Mouse (Mus musculus) embryonic facial prominence, embryonic 12.5 days (tissue): ENCODE data around the gene Phb2. TPM values are rescaled to one million over a fixed set of nuclear protein-coding genes. Genes with fewer than 3 reads are reported as not detected.
"Not testable (repeated sequence)": the region's sequence is repeated elsewhere in the genome, so short reads cannot be mapped to it uniquely, and the experiment has no call there.

Experiments used
- ATAC-seq: fragments of 200-750 bp; cut with Nextera tagmentation; 2 replicates; pipeline ENCODE4 v1.8.0; 2017; ENCODE audit not compliant: insufficient number of reproducible peaks, insufficient read depth, low FRiP score, low TSS enrichment
- H3K27ac ChIP-seq: fragments of 300-500 bp; sonication (generic); 2 replicates; pipeline ENCODE4 v1.5.1; 2016; ENCODE audit warnings: mild to moderate bottlenecking
- H3K27me3 ChIP-seq: fragments of 300-500 bp; sonication (generic); 2 replicates; pipeline ENCODE4 v1.6.1; 2016; ENCODE audit warnings: mild to moderate bottlenecking, moderate library complexity
- H3K36me3 ChIP-seq: fragments of 300-500 bp; sonication (generic); 2 replicates; pipeline ENCODE4 v1.6.1; 2016; ENCODE audit warnings: mild to moderate bottlenecking
- H3K4me1 ChIP-seq: fragments of 300-500 bp; sonication (generic); 2 replicates; pipeline ENCODE4 v1.6.1; 2016
- H3K4me2 ChIP-seq: fragments of 300-500 bp; sonication (generic); replicated peaks from 2 replicates; pipeline ENCODE4 v1.6.1; 2016; ENCODE audit warnings: mild to moderate bottlenecking, moderate library complexity
- H3K4me3 ChIP-seq: fragments of 300-500 bp; sonication (generic); 2 replicates; pipeline ENCODE4 v1.5.1; 2016; ENCODE audit warnings: mild to moderate bottlenecking
- H3K9ac ChIP-seq: fragments of 300-500 bp; sonication (generic); 2 replicates; pipeline ENCODE4 v1.6.1; 2016; ENCODE audit warnings: mild to moderate bottlenecking, moderate library complexity
- H3K9me3 ChIP-seq: fragments of 300-500 bp; sonication (generic); 2 replicates; pipeline ENCODE4 v1.6.1; 2016; ENCODE audit warnings: mild to moderate bottlenecking, moderate library complexity
- WGBS: fragments of 180-500 bp; shearing (Covaris S2); methylation state at CpG from one replicate; pipeline ENCODE4 v1.1.7; 2016; 5-methylcytosine and 5-hydroxymethylcytosine counted together
- polyA plus RNA-seq: library from polyadenylated mRNA; unstranded; fragments of >200 nt; fragmentation: Nextera tagmentation; extraction: Ambion mirVana; gene quantifications from 2 replicates; pipeline ENCODE4 v1.2.1, GENCODE M21; 2016

The Phb2 gene
- polyA plus RNA-seq, 1 experiment from 2014 or later: 370 TPM

DNA sequence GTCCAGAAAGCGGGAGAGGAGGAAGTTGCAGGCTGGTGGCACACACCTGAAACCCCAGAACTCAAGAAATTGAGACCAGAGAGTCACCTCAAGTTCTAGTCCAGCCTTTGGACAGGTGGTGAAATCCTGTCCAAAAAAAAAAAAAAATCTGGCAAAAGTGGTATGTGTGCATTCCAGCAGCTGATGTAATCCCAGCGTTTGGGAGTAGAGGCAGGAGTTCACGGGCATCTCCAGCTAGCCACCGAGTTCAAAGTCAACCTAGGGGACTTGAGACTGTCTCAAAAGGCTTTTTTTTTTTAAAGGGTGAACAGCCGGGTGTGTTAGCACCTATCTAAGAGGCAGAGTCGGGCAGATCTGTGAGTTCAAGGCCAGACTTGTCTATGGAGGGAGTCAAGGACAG lies 36.0 kb upstream of the Phb2 start:
- no peak overlapping the region for H3K9ac ChIP-seq
- 84% methylated on average over 6 of the region's 6 CpGs for WGBS

DNA sequence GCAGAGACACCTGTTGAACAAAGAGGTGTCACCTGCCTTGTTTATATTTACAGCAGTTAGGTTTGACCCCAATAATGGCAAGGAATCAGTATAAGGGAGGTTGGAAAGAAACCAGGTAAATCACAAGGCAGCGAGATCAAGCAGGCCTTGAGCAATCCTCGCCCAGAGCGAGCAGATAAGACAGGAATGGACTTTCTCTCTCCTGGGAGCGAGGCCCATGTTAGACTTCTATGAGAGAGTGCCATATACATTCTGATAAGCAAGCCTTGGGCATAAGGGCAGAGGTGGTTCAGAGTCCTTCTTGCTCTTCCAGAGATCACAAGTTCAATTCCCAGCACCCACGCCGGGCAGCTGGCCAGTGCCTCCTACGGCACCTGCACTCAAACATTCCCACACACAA lies 33.4 kb upstream of the Phb2 start:
- Histone ChIP-seq H3K36me3 (no peaks in the 10 kb centered on the region), H3K4me3 (no peak overlapping the region), H3K9ac (no peak overlapping the region), H3K4me2 (no peak overlapping the region), H3K4me1 (no peaks in the 10 kb centered on the region), H3K9me3 (no peaks in the 10 kb centered on the region), H3K27ac (no peak overlapping the region), H3K27me3 (no peaks in the 10 kb centered on the region)
- no peak for ATAC-seq
- 93% methylated on average over 7 of the region's 7 CpGs for WGBS

More for the DNA sequence above, 36.0 kb upstream of the Phb2 start:
- Histone ChIP-seq H3K4me3 (no peak overlapping the region), H3K27ac (no peak overlapping the region), H3K36me3 (no peaks in the 10 kb centered on the region), H3K9me3 (no peaks in the 10 kb centered on the region), H3K4me1 (peaks cover 7% of the 10 kb centered on the region; the same call in 1 of the 2 replicates), H3K27me3 (no peaks in the 10 kb centered on the region), H3K4me2 (no peak overlapping the region)
- no peak for ATAC-seq

DNA sequence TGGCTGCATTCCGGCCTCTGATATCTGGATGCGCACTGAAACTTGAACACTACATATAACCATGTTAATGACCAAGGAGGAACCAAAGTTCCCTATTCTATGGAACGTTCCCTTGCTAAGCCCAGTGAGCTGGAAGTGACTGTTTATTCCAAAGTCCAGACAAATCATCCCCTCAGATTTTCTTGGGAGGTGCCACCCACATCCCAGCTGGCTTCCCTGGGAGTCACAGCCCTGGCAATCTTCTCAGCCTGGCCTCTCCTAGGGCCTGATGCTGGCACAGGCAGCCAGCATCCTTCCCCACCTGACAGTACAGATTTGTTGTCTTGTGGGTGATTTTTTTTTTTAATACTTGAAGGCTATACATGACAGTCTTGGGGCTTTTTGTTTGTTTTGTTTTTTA lies 32.6 kb upstream of the Phb2 start:
- 90% methylated on average over 3 of the region's 3 CpGs for WGBS
- H3K36me3 ChIP-seq: no peaks in the 10 kb centered on the region
- no peak overlapping the region for H3K27ac ChIP-seq
- H3K9me3 ChIP-seq: no peaks in the 10 kb centered on the region
- no peak for ATAC-seq
- H3K27me3 ChIP-seq: no peaks in the 10 kb centered on the region
- H3K4me1 ChIP-seq: no peaks in the 10 kb centered on the region
- no peak overlapping the region for H3K4me2 ChIP-seq
- no peak overlapping the region for H3K9ac ChIP-seq
- no peak overlapping the region for H3K4me3 ChIP-seq

DNA sequence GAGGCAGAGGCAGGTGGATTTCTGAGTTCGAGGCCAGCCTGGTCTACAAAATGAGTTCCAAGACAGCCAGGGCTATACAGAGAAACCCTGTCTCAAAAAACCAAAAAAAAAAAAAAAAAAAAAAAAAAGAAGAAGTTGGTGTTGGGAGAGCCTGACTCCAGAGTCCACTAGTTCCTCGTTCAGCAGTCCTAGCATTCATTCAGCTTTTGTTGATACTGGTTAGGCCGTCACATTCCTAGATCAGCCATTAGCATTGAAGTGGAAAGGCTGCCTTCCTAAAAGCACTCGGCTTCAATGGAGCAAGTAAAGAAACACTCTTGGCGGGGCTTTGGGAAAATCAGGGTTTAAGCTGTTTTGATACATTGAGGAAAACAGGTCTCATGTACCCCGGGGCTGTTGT lies 29.8 kb upstream of the Phb2 start:
- not testable (repeated sequence) for H3K9ac ChIP-seq, H3K4me1 ChIP-seq, H3K4me3 ChIP-seq, H3K4me2 ChIP-seq, H3K9me3 ChIP-seq, ATAC-seq, H3K27ac ChIP-seq, H3K27me3 ChIP-seq, H3K36me3 ChIP-seq
- 66% methylated on average over 6 of the region's 6 CpGs for WGBS

DNA sequence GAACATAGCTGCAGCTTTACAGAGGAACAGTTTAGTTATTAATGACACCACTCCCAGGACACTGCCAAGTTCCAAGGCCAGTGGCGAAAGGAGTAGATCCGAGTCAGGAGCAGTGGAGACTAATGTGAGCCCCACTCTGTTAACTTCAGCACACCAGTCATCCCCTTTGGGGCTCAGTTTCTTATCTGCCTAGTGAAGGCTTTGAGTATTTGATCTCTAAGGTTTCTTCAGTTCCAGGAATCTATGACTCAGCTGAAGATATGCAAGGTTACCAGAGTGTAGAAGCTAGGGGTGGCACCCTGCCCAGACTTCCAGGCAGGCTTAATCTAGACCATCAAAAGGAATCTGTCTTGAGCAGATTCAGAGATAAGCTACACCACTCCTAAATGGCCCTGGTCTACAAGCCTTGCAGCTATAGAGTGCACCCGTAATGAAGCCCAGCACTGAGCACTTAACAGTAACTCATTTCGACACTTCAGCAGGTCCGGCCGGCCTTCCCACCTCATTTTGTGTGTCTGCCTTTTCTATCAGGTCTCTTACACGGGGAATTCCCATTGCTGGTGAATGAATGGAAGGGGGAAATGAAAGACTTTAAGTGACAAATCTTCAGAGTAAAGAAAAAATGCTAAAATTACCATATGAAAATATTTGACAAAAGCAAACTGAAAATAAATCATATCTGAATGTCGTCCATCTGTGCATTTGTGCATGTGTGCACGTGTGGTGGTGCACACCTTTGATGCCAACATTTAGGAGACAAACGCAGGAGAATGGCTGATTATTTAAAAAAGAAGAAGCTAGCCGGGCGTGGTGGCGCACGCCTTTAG lies 28.3 kb upstream of the Phb2 start:
- no peaks in the 10 kb centered on the region for H3K9me3 ChIP-seq
- H3K9ac ChIP-seq: no peak overlapping the region
- no peak overlapping the region for H3K4me2 ChIP-seq
- H3K27me3 ChIP-seq: no peaks in the 10 kb centered on the region
- 81% methylated on average over 14 of the region's 14 CpGs for WGBS
- ATAC-seq: no peak
- H3K4me1 ChIP-seq: no peaks in the 10 kb centered on the region
- no peaks in the 10 kb centered on the region for H3K36me3 ChIP-seq
- no peak overlapping the region for H3K4me3 ChIP-seq
- H3K27ac ChIP-seq: no peak overlapping the region

DNA sequence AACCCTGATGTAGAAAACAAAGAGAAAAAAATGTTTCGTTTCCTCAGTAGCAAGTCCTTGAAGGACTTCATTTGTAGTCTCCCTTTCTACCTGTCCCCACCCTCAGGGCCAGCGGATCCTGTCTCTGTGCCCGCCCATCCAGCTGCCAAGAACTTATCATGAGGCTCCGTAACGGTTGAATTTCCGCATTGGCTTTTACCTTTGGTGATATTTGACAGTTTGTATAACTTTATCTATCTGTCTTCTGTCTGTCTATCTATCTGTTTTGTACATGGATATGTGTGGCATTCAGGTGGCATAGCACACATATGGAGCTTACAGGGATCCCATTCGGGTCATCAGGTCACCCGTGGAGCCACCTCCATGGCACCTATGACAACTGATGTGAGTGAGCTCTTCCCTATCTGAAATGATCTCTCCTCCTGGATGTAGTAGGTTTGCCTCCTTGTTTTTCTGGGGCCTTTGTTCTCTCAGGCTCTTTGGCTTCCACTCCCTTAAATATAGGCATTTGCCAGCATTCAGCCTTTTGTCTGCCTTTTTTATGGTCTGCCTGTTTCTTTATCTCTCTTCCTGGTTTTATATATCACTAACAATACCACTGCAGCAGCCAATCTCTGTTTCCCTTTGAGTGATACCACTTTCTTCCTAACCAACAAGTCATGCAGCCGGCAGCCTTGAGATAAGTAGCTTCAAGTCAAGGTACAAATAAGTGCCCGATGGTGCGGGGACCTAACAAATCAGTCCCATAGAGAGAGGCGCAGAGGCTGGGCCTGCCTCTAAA lies 26.3 kb upstream of the Phb2 start:
- no peaks in the 10 kb centered on the region for H3K4me1 ChIP-seq
- no peak overlapping the region for H3K27ac ChIP-seq
- 91% methylated on average over 12 of the region's 12 CpGs for WGBS
- H3K9me3 ChIP-seq: no peaks in the 10 kb centered on the region
- no peak for ATAC-seq
- no peak overlapping the region for H3K4me2 ChIP-seq
- no peaks in the 10 kb centered on the region for H3K27me3 ChIP-seq
- no peak overlapping the region for H3K9ac ChIP-seq
- no peak overlapping the region for H3K4me3 ChIP-seq
- H3K36me3 ChIP-seq: no peaks in the 10 kb centered on the region

DNA sequence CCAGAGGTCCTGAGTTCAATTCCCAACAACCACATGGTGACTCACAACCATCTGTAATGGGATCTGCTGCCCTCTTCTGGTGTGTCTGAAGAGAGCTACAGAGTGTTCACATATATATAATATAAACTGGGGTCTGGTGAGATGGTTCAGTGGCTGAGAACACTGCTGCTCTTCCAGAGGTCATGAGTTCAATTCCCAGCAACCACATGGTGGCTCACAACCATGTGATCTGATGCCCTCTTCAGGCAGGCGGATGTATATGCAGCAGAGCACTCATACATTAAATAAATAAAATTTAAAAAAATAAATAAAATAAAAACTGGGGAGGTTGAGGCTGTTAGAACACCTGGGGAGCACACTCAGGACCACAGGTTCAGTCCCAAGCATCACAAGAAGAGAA lies 25.5 kb upstream of the Phb2 start:
- not testable (repeated sequence) for H3K4me1 ChIP-seq, H3K27me3 ChIP-seq, H3K9me3 ChIP-seq, ATAC-seq, H3K4me2 ChIP-seq, H3K27ac ChIP-seq, H3K9ac ChIP-seq, H3K4me3 ChIP-seq, H3K36me3 ChIP-seq
- WGBS: 87% methylated on average over 1 of the region's 1 CpGs

DNA sequence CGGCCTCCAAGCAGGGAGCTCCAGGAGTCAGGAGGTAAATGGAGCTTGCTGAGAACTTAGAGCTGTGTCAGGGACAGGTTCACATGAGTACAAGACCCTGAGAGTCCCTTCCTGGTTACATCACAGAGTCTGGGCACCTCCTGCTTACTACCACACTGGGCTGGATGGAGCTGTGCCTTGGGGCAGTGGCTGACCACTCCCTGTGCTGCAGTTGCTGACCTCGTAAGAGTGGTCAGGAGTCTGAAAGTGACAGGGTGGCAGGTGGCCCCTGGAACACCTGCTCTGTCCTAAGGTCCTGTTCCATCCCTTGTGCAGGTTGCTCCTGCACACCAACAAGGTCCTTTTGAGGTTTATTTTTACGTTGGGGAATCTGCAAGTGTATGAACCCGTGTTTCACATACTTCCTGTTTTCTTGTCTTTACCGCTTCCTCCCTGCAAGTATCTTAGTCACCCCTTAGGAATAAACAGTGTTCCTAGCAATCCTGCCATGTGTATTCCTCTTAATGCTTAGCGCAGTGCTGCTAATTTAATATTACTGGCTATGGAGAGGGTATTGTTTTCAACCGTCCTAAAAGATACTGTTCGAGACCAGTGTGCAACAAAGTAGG lies 23.9 kb upstream of the Phb2 start:
- no peak overlapping the region for H3K9ac ChIP-seq
- no peaks in the 10 kb centered on the region for H3K9me3 ChIP-seq

DNA sequence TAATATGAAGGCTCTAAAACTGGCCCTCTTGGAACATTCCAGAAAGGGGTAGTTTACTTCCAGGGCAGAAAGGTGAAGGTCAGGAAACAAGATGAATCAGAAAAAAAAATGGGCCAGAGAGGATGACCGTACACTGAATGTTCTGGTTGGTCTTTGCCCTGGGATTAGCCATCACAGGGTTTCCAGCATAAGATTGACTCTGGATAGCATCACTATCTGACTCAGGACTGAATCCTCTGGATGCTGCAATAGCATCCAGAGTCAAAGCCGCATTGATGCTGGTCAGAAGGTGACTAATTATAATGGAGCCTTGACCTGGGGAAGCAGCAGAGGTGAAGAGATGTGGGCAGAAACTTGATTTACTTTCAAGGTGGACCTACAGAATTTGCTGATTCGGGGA lies 23.1 kb upstream of the Phb2 start:
- no peaks in the 10 kb centered on the region for H3K9me3 ChIP-seq
- no peaks in the 10 kb centered on the region for H3K27me3 ChIP-seq
- no peaks in the 10 kb centered on the region for H3K36me3 ChIP-seq
- H3K9ac ChIP-seq: no peak overlapping the region
- peaks cover 9% of the 10 kb centered on the region; the same call in 1 of the 2 replicates for H3K4me1 ChIP-seq
- WGBS: 90% methylated on average over 3 of the region's 3 CpGs
- ATAC-seq: no peak
- no peak overlapping the region for H3K27ac ChIP-seq
- no peak overlapping the region for H3K4me2 ChIP-seq
- no peak overlapping the region for H3K4me3 ChIP-seq

More for the DNA sequence above, 23.9 kb upstream of the Phb2 start:
- no peak for ATAC-seq
- Histone ChIP-seq H3K36me3 (no peaks in the 10 kb centered on the region), H3K4me1 (0 out of 2 replicates have a peak, but pooled peaks cover 2% of the 10 kb centered on the region), H3K4me3 (no peak overlapping the region), H3K27me3 (no peaks in the 10 kb centered on the region), H3K27ac (no peak overlapping the region), H3K4me2 (no peak overlapping the region)
- 81% methylated on average over 8 of the region's 8 CpGs for WGBS

DNA sequence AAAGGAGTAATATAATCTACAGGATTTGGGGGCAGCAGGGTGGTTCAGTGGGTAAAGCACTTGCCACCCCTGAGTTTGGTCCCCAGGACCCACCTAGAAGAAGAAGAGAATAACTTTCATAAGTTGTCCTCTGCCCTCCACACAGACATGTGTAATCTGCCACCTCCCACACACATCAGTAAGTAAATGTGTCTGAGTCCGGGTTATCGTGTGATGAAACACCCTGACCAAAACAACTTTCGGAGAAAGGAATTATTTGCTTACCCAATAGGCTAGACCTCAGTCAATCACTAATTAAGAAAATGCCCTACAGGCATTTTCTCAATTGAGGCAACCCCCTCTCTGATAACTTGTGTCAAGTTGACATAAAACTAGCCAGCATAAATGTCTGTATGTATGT lies 21.6 kb upstream of the Phb2 start:
- Histone ChIP-seq H3K36me3 (no peaks in the 10 kb centered on the region), H3K27me3 (no peaks in the 10 kb centered on the region), H3K27ac (no peak overlapping the region), H3K4me2 (no peak overlapping the region), H3K9ac (no peak overlapping the region), H3K4me1 (peaks cover 17% of the 10 kb centered on the region; the same call in 1 of the 2 replicates), H3K4me3 (no peak overlapping the region), H3K9me3 (no peaks in the 10 kb centered on the region)
- no peak for ATAC-seq
- WGBS: 93% methylated on average over 3 of the region's 3 CpGs

DNA sequence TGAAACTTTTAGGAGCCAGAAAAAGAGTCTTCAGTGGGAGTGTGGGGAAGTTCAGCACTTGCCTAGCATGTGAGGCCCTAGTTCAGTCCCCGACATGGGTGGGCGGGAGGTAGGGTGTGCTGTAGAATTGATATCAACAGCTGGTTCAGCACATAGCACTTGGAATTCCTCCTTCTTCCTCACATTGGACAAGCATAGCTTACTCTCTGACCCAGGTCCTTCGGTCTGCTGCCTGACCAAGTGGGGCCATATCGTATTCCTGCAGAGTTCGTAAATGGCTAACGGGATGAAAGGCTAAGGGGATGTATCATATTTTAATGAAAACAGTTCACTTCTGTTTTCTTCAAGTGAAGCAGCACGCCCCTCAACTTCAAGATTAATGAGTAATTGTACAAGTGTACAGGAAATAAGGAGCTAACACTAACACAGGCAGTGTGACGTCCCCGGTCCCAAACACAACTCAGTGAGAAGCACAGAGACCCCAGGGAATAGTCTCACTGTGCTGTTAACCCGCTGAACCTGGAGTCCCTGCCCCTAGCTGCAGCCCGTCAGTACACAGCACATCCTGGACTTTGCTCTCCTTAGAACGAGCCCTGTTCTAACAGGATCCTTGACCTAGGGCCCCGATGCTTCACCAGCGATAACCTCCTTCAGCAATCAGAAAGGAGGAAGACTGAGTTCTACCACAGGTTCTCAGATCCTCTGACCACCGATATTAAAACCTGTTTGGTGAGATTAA lies 18.7 kb upstream of the Phb2 start:
- H3K4me3 ChIP-seq: no peak overlapping the region
- peaks cover 17% of the 10 kb centered on the region; the same call in 1 of the 2 replicates for H3K4me1 ChIP-seq
- H3K36me3 ChIP-seq: 0 out of 2 replicates have a peak, but pooled peaks cover 6% of the 10 kb centered on the region
- 54% methylated on average over 15 of the region's 15 CpGs for WGBS
- ATAC-seq: no peak
- no peaks in the 10 kb centered on the region for H3K27me3 ChIP-seq
- no peak overlapping the region for H3K27ac ChIP-seq
- H3K9me3 ChIP-seq: no peaks in the 10 kb centered on the region
- H3K9ac ChIP-seq: no peak overlapping the region
- no peak overlapping the region for H3K4me2 ChIP-seq
